Mouse (Mus musculus): Measurements from ENCODE around the gene Fbxo40.
A peak's percentile ranks its signal among the peaks of the same experiment; 100 is the strongest.

- TF ChIP-seq CTCF (IDR thresholded peaks at IDR 0.05; ENCODE audit: low read depth) = 0 out of 2 replicates have a peak, but pooled peaks have one; percentile 13
- TF ChIP-seq EP300 (IDR thresholded peaks at IDR 0.05; ENCODE audit: low read depth) = no peak
These were observed 774 bp downstream of the Fbxo40 start for GRCm38 (mm10) chr16:36989493-36989892.

Data from heart, postnatal 0 days (tissue).